Comparison of ENCODE assay signal across 10 mouse cellular contexts in the genomic region with DNA sequence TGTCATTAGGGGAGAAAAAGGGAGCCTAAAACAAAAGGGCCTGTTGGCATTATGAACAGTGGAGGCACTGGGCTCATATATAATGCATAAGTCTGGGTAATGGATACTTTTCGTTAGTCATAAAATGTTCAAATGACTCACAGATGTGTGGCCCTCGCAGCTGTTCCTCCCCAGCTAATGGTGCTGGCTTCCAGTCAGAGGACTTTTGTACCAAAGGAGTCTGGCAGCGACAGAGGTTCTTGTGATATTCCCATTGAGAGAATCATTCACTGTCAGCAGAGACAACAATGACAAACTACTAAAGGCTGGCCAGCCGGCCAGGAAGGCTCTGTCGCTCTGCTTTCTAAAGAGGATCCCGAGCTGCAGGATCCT. TPM values are rescaled to one million over a fixed set of nuclear protein-coding genes. Genes with fewer than 3 reads are reported as not detected.
DNase-seq lines count a peak whose midpoint lies in the region; ATAC-seq lines count a peak whose summit lies in the region.
"Had no signal": no experiment of that assay in that cellular context is flagged by ENCODE, and none has a peak within 500 bp of the region (broad histone marks: within the 10 kb centered on the region; RNA-seq: fewer than 3 reads in every experiment).

No protein-coding gene starts in this region.

- no peak overlapping the region for H3K4me2 ChIP-seq in hindbrain, embryonic 14.5 days (replicated peaks)
- H3K4me2 ChIP-seq in midbrain, embryonic 14.5 days (ENCODE audit: low read length), result no peak overlapping the region

- 0 out of 2 replicates have a peak, but pooled peaks cover 4% of the 10 kb centered on the region for H3K4me1 ChIP-seq in hindbrain, embryonic 14.5 days (replicated peaks; ENCODE audit: control insufficient read depth, insufficient read depth, low read length)
- H3K4me1 ChIP-seq in midbrain, embryonic 14.5 days (ENCODE audit: control insufficient read depth, insufficient read depth, low read length), result peaks cover 11% of the 10 kb centered on the region
- H3K4me1 ChIP-seq: megakaryocyte, embryonic 14.5 days had no signal

- ATAC-seq in hindbrain, embryonic 14.5 days (ENCODE audit: low FRiP score), result no peak
- ATAC-seq in midbrain, embryonic 14.5 days (ENCODE audit: low FRiP score, low TSS enrichment), result no peak
- no peak for ATAC-seq in granulocyte monocyte progenitor cell, adult 5-6 weeks (replicated peaks; ENCODE audit: poor library complexity, severe bottlenecking)

- no peak overlapping the region for H3K4me3 ChIP-seq in hindbrain, embryonic 14.5 days (replicated peaks; ENCODE audit: low read length)
- no peak overlapping the region for H3K4me3 ChIP-seq in midbrain, embryonic 14.5 days (replicated peaks; ENCODE audit: low read depth, low read length)
- H3K4me3 ChIP-seq: megakaryocyte, embryonic 14.5 days had no signal

- no peak overlapping the region for H3K9ac ChIP-seq in hindbrain, embryonic 14.5 days
- H3K9ac ChIP-seq in midbrain, embryonic 14.5 days (replicated peaks; ENCODE audit: low read length), result no peak overlapping the region; the same call in 1 of the 2 replicates

- no peaks in the 10 kb centered on the region for H3K27me3 ChIP-seq in hindbrain, embryonic 14.5 days (ENCODE audit: control insufficient read depth, insufficient read depth, low read length)
- H3K27me3 ChIP-seq in midbrain, embryonic 14.5 days (ENCODE audit: control insufficient read depth, insufficient read depth, low read length), result no peaks in the 10 kb centered on the region

- 12% methylated on average over 6 of the region's 6 CpGs for WGBS in hindbrain, embryonic 14.5 days
- 39% methylated on average over 6 of the region's 6 CpGs for WGBS in midbrain, embryonic 14.5 days

- H3K36me3 ChIP-seq in hindbrain, embryonic 14.5 days (replicated peaks; ENCODE audit: control insufficient read depth, insufficient read depth), result no peaks in the 10 kb centered on the region
- H3K36me3 ChIP-seq in midbrain, embryonic 14.5 days (ENCODE audit: control insufficient read depth, insufficient read depth, low read length), result no peaks in the 10 kb centered on the region
- H3K36me3 ChIP-seq: G1E had no signal

- peak overlapping the region; percentile 11 for H3K27ac ChIP-seq in hindbrain, embryonic 14.5 days
- H3K27ac ChIP-seq in midbrain, embryonic 14.5 days (replicated peaks; ENCODE audit: low read depth, low read length), result 0 out of 2 replicates have a peak overlapping the region, but pooled peaks have one; percentile 41

- H3K9me3 ChIP-seq in hindbrain, embryonic 14.5 days (ENCODE audit: control insufficient read depth, low read length), result no peaks in the 10 kb centered on the region
- no peaks in the 10 kb centered on the region for H3K9me3 ChIP-seq in midbrain, embryonic 14.5 days (ENCODE audit: control insufficient read depth, low read length)
- H3K9me3 ChIP-seq: G1E had no signal

- DNase-seq in heart, postnatal 10 days, result peak; percentile 34 to 37
- no peak for DNase-seq in heart, postnatal 36 days
- DNase-seq in brain, embryonic 18.5 days (ENCODE audit: low read depth, low spot score), result peak; percentile 28
- DNase-seq in hindbrain, embryonic 14.5 days (ENCODE audit: low spot score), result peak; percentile 34
- no peak for DNase-seq in midbrain, embryonic 14.5 days
- no peak for DNase-seq in spleen, adult 18-20 months
- DNase-seq in thymus, postnatal 0 days (ENCODE audit: low spot score), result no peak

- intact Hi-C loops in heart, postnatal 10 days (cut with DNase I), result no loop called here
- intact Hi-C loops in heart, postnatal 36 days (cut with DNase I), result no loop called here

RNA-seq across cellular contexts. Expression of gene Ndufv3, which starts 21.5 kb away (rescaled TPM):
- 1,000 to 10,000 TPM; 1,163 to 1,168 TPM for total RNA-seq in heart, postnatal 10 days (2021)
- total RNA-seq in heart, postnatal 36 days (2021), result 1,000 to 10,000 TPM; 1,294 to 1,573 TPM
- polyA plus RNA-seq in hindbrain, embryonic 14.5 days (2014; fragmentation: Nextera tagmentation; extraction: Ambion mirVana), result 441 and 514 TPM in 2 replicates
- polyA plus RNA-seq in midbrain, embryonic 14.5 days (2014; fragmentation: Nextera tagmentation; extraction: Ambion mirVana), result 419 and 525 TPM in 2 replicates
- 195 and 260 TPM in 2 replicates for total RNA-seq in granulocyte monocyte progenitor cell, adult 5-6 weeks (2014; fragmentation: Nextera tagmentation)
- 207 and 212 TPM in 2 replicates for total RNA-seq in granulocyte monocyte progenitor cell, adult 5-6 weeks (2017)
- 425 and 444 TPM in 2 replicates for polyA plus RNA-seq in thymus, postnatal 0 days (2015; fragmentation: Nextera tagmentation; extraction: Ambion mirVana)

RNA-seq across cellular contexts. Expression of gene Wdr4, which starts 21.7 kb away (rescaled TPM):
- total RNA-seq in heart, postnatal 10 days (2021), result 10 to 100 TPM; 11.8 to 11.9 TPM
- total RNA-seq in heart, postnatal 36 days (2021), result 1 to 10 TPM; 7.0 to 8.1 TPM
- polyA plus RNA-seq in hindbrain, embryonic 14.5 days (2014; fragmentation: Nextera tagmentation; extraction: Ambion mirVana), result 29.5 and 30.9 TPM in 2 replicates
- polyA plus RNA-seq in midbrain, embryonic 14.5 days (2014; fragmentation: Nextera tagmentation; extraction: Ambion mirVana), result 32.2 and 40.3 TPM in 2 replicates
- 14.6 and 31.9 TPM in 2 replicates for total RNA-seq in granulocyte monocyte progenitor cell, adult 5-6 weeks (2014; fragmentation: Nextera tagmentation)
- total RNA-seq in granulocyte monocyte progenitor cell, adult 5-6 weeks (2017), result 17.0 and 20.8 TPM in 2 replicates
- polyA plus RNA-seq in thymus, postnatal 0 days (2015; fragmentation: Nextera tagmentation; extraction: Ambion mirVana), result 23.9 and 24.7 TPM in 2 replicates

RNA-seq across cellular contexts. Expression of gene Pknox1, which starts 23.1 kb away (rescaled TPM):
- 10 to 100 TPM; 13.5 to 16.2 TPM for total RNA-seq in heart, postnatal 10 days (2021)
- total RNA-seq in heart, postnatal 36 days (2021), result 1 to 10 TPM; 9.4 to 10.0 TPM
- 47.3 and 47.5 TPM in 2 replicates for polyA plus RNA-seq in hindbrain, embryonic 14.5 days (2014; fragmentation: Nextera tagmentation; extraction: Ambion mirVana)
- 21.1 and 26.0 TPM in 2 replicates for polyA plus RNA-seq in midbrain, embryonic 14.5 days (2014; fragmentation: Nextera tagmentation; extraction: Ambion mirVana)
- total RNA-seq in granulocyte monocyte progenitor cell, adult 5-6 weeks (2014; fragmentation: Nextera tagmentation), result 19.0 and 32.7 TPM in 2 replicates
- 21.2 and 30.7 TPM in 2 replicates for total RNA-seq in granulocyte monocyte progenitor cell, adult 5-6 weeks (2017)
- 30.6 and 31.9 TPM in 2 replicates for polyA plus RNA-seq in thymus, postnatal 0 days (2015; fragmentation: Nextera tagmentation; extraction: Ambion mirVana)

Comparison
In these comparisons a context has a peak if more than half of its experiments do, and no peak if none do; other contexts are left out.
1. DNase-seq: peak in heart, postnatal 10 days (2 of 2), brain, embryonic 18.5 days (single experiment) and hindbrain, embryonic 14.5 days (single experiment); none in heart, postnatal 36 days (0 of 2), midbrain, embryonic 14.5 days (single experiment), spleen, adult 18-20 months (0 of 2) and thymus, postnatal 0 days (single experiment).
2. RNA of gene Ndufv3, which starts 21.5 kb away (total RNA-seq): 1,294 to 1,573 TPM in heart, postnatal 36 days and 1,163 to 1,168 TPM in heart, postnatal 10 days; 195 to 260 TPM in granulocyte monocyte progenitor cell, adult 5-6 weeks; every median in the first group is over 4 times any median in the second.